Mouse (Mus musculus) lung, postnatal 4 days (tissue): ENCODE data around the gene Prx.

ENCODE experiments used
- DNase-seq, 2 experiments: peaks; one replicate each; pipeline ENCODE4 v3.0.0; 2021

Prx gene

GRCm38 (mm10) chr7:27560978-27561377, 61.9 kb downstream of the Prx start:
- no peak for DNase-seq
